Mouse (Mus musculus): Measurements from ENCODE around the gene Sptlc2.

The Sptlc2 gene

DNA sequence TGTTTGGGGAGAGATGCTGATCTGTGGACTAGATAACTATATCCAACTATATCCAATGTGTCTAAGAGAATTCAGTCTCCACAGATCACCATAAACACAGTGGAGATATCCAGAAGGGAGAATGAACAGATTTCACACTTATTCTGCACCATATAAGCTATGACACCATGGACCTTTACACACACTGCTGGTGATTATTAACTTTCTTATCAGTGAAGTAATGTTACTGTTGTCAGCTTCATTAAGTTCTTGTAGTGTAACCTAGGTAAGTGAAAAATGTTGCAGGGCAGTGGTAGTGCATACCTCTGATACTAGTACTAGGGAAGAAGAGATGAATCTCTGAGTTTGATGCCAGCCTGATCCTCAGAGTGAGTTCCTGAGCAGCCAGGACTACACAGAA is 20.1 kb downstream of the Sptlc2 start:
- H3K9me3 ChIP-seq (ENCODE audit: low read length) = no peaks in the 10 kb centered on the region
- H3K27me3 ChIP-seq (ENCODE audit: insufficient read depth, low read length) = no peaks in the 10 kb centered on the region
- TF ChIP-seq NANOG (IDR thresholded peaks at IDR 0.05; ENCODE audit: borderline replicate concordance, low read length) (no peak), CTCF (conservative IDR thresholded peaks at IDR 0.05; ENCODE audit: low read length) (no peak), POU5F1 (IDR thresholded peaks at IDR 0.05; ENCODE audit: borderline replicate concordance, low read length) (no peak)
- H3K4me3 ChIP-seq (replicated peaks; ENCODE audit: low read length) = no peak overlapping the region
- H3K36me3 ChIP-seq (ENCODE audit: insufficient read depth, low read length) = peaks cover 36% of the 10 kb centered on the region
- peaks cover 15% of the 10 kb centered on the region for H3K4me1 ChIP-seq (replicated peaks; ENCODE audit: low read depth, low read length)

DNA sequence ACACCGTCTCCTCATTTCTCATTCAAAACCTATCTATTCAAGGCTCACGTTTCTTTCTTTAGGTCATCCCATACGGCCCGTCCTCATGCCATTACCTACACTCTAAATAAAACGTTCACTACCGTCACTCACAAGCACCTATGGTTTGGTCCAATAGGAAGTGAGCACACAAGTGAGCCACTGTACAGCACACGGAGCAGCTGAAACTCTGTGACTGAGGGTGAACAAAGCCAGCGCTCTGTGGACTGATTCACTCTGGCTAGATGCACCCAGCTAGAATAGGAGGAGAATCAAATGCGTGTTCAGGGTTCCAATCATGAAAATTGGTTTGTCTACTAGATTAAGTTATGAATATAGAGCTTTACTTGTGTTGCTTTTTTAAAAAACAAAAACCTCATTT is 22.5 kb downstream of the Sptlc2 start:
- Histone ChIP-seq H3K27me3 (ENCODE audit: insufficient read depth, low read length) (no peaks in the 10 kb centered on the region), H3K4me1 (replicated peaks; ENCODE audit: low read depth, low read length) (peaks cover 19% of the 10 kb centered on the region), H3K9me3 (ENCODE audit: low read length) (no peaks in the 10 kb centered on the region), H3K36me3 (ENCODE audit: insufficient read depth, low read length) (peaks cover 46% of the 10 kb centered on the region), H3K4me3 (replicated peaks; ENCODE audit: low read length) (no peak overlapping the region)
- no peak for TF ChIP-seq POU5F1 (IDR thresholded peaks at IDR 0.05; ENCODE audit: borderline replicate concordance, low read length)
- no peak for TF ChIP-seq NANOG (IDR thresholded peaks at IDR 0.05; ENCODE audit: borderline replicate concordance, low read length)
- TF ChIP-seq CTCF (conservative IDR thresholded peaks at IDR 0.05; ENCODE audit: low read length) = no peak

DNA sequence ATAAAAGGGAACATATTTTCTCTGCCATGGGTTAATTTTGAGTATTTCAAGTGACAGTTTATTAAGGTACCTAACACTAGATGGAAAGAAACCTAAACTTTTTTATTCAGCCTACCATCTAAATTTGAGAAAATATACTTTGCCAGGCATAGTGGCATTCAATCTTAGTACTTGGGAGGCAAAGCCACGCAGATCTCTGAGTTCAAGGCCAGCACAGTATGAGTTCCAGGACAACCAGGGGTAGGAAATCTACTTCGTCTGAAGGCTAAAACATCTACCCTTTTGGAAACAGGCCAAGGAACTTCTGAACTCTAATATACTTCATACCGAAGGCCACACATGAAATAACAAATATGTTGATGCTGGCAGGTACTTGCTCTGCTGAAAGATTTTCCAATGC is 26.0 kb downstream of the Sptlc2 start:
- H3K27me3 ChIP-seq (ENCODE audit: insufficient read depth, low read length) = no peaks in the 10 kb centered on the region
- H3K4me3 ChIP-seq (replicated peaks; ENCODE audit: low read length) = no peak overlapping the region
- TF ChIP-seq POU5F1 (IDR thresholded peaks at IDR 0.05; ENCODE audit: borderline replicate concordance, low read length) = no peak
- TF ChIP-seq CTCF (conservative IDR thresholded peaks at IDR 0.05; ENCODE audit: low read length) = no peak
- TF ChIP-seq NANOG (IDR thresholded peaks at IDR 0.05; ENCODE audit: borderline replicate concordance, low read length) = no peak
- H3K36me3 ChIP-seq (ENCODE audit: insufficient read depth, low read length) = peaks cover 40% of the 10 kb centered on the region
- peaks cover 19% of the 10 kb centered on the region for H3K4me1 ChIP-seq (replicated peaks; ENCODE audit: low read depth, low read length)
- H3K9me3 ChIP-seq (ENCODE audit: low read length) = no peaks in the 10 kb centered on the region

DNA sequence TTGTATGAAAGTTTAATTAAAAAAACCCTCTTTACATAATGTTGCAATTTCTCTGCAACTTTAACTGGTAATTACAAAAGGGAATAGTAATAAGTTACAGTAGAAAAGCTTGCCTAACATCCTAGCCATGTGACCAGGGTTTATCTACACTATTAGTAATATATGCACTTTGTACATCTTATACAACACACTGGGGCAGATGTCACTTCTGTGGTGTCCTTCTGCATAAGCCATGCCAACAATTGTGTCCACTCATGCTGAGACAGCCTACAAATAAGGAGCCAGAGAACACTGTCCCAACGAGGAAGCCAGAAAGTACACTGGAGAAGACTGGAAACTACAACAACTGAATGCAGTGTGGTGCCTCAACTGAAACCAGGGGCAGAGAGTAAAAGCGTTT is 40.1 kb downstream of the Sptlc2 start:
- Histone ChIP-seq H3K4me3 (replicated peaks; ENCODE audit: low read length) (no peak overlapping the region), H3K4me1 (replicated peaks; ENCODE audit: low read depth, low read length) (no peaks in the 10 kb centered on the region), H3K27me3 (ENCODE audit: insufficient read depth, low read length) (no peaks in the 10 kb centered on the region), H3K36me3 (ENCODE audit: insufficient read depth, low read length) (peaks cover 54% of the 10 kb centered on the region), H3K9me3 (ENCODE audit: low read length) (no peaks in the 10 kb centered on the region)
- TF ChIP-seq CTCF (conservative IDR thresholded peaks at IDR 0.05; ENCODE audit: low read length) = no peak
- no peak for TF ChIP-seq NANOG (IDR thresholded peaks at IDR 0.05; ENCODE audit: borderline replicate concordance, low read length)
- no peak for TF ChIP-seq POU5F1 (IDR thresholded peaks at IDR 0.05; ENCODE audit: borderline replicate concordance, low read length)

DNA sequence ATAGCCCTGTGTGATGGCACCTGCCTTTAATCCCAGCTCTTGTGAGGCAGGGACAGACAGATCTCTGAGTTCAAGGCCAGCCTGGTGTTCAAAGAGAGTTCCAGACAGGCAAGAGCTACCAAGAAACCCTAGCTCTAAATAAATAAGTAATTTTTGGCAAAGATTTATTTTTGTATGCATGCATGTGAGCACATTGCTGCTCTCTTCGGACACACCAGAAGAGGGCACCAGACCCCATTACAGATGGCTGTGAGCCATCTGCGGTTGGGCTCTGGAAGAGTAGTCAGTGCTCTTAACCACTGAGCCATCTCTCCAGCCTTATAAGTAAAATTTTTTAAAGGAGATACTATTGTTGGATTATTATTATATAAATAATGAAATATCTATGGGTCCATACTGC is 40.6 kb downstream of the Sptlc2 start:
- Histone ChIP-seq H3K9me3 (ENCODE audit: low read length) (no peaks in the 10 kb centered on the region), H3K27me3 (ENCODE audit: insufficient read depth, low read length) (no peaks in the 10 kb centered on the region), H3K36me3 (ENCODE audit: insufficient read depth, low read length) (peaks cover 54% of the 10 kb centered on the region), H3K4me1 (replicated peaks; ENCODE audit: low read depth, low read length) (no peaks in the 10 kb centered on the region), H3K4me3 (replicated peaks; ENCODE audit: low read length) (no peak overlapping the region)
- TF ChIP-seq POU5F1 (IDR thresholded peaks at IDR 0.05; ENCODE audit: borderline replicate concordance, low read length) = no peak
- peak; percentile 36 for TF ChIP-seq CTCF (conservative IDR thresholded peaks at IDR 0.05; ENCODE audit: low read length)

DNA sequence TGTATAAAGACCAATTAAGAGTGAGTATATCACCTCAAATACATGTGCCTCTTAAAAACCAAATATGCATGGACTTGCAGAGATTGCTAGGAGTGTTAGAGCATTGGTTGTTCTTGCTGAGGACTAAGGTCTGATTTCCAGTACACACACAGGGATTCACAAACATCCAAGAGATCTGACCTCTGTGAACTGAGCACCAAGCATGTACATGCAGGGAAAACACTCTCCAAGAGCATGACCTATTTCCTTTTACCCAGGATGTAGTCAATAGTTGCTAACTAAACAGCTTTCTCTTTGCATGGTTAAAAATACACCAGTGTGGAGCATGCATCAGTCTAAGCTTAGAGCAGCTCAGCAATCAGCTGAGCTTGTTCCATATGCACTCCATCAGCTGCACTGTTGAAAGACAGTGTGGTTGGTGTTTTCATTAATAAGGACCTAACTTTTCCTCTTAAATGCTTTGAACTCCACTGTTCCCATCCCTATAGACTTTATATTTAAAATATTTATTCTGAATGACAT is 45.0 kb downstream of the Sptlc2 start:
- no peak overlapping the region for H3K4me3 ChIP-seq (replicated peaks; ENCODE audit: low read length)
- no peaks in the 10 kb centered on the region for H3K4me1 ChIP-seq (replicated peaks; ENCODE audit: low read depth, low read length)
- no peaks in the 10 kb centered on the region for H3K27me3 ChIP-seq (ENCODE audit: insufficient read depth, low read length)
- TF ChIP-seq NANOG (IDR thresholded peaks at IDR 0.05; ENCODE audit: borderline replicate concordance, low read length) (no peak), CTCF (conservative IDR thresholded peaks at IDR 0.05; ENCODE audit: low read length) (no peak), POU5F1 (IDR thresholded peaks at IDR 0.05; ENCODE audit: borderline replicate concordance, low read length) (no peak)
- peaks cover 76% of the 10 kb centered on the region for H3K36me3 ChIP-seq (ENCODE audit: insufficient read depth, low read length)
- no peaks in the 10 kb centered on the region for H3K9me3 ChIP-seq (ENCODE audit: low read length)

DNA sequence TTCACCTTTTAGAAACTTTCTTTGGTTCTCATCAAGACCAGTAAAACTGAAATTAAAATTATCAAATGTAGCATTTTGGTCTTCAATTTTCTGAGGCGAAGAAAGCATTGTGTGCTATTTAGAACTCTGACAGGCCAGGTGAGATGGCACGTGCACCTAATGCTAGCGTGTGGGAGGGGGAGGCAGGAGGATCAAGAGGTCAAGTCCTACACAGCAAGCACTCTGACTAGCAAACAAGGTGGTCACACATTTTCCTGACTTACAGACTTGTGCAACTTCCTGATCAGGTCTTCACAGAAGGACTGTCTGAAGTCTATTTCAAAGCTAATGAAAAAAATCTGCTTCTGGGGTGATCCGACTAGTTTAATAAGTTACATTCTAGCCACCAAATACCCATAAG is 50.1 kb downstream of the Sptlc2 start:
- H3K9me3 ChIP-seq (ENCODE audit: low read length) = no peaks in the 10 kb centered on the region
- H3K4me1 ChIP-seq (replicated peaks; ENCODE audit: low read depth, low read length) = peaks cover under 1% of the 10 kb centered on the region; the same call in 1 of the 2 replicates
- H3K4me3 ChIP-seq (replicated peaks; ENCODE audit: low read length) = no peak overlapping the region
- H3K36me3 ChIP-seq (ENCODE audit: insufficient read depth, low read length) = peaks cover 66% of the 10 kb centered on the region
- TF ChIP-seq POU5F1 (IDR thresholded peaks at IDR 0.05; ENCODE audit: borderline replicate concordance, low read length) (no peak), NANOG (IDR thresholded peaks at IDR 0.05; ENCODE audit: borderline replicate concordance, low read length) (no peak), CTCF (conservative IDR thresholded peaks at IDR 0.05; ENCODE audit: low read length) (no peak)
- H3K27me3 ChIP-seq (ENCODE audit: insufficient read depth, low read length) = no peaks in the 10 kb centered on the region

DNA sequence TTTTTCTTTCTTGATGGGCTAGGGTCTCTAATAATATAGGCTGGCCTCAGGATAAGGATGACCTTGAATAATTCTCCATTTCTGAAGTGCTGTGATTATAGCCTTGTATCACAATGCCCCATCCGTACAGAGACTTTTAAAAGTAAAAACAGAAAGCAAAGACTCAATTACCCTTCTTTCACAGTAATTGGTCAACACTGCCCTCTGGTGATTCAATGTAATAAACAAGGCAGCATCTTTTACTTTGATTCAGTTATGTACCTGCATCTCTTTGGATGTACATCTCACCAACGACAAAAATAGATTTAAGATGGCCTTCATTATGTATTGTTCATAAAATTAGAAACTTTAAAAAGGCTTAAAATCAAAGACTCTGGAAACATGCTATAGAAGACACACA is 53.3 kb downstream of the Sptlc2 start:
- Histone ChIP-seq H3K36me3 (ENCODE audit: insufficient read depth, low read length) (peaks cover 47% of the 10 kb centered on the region), H3K4me3 (replicated peaks; ENCODE audit: low read length) (no peak overlapping the region), H3K4me1 (replicated peaks; ENCODE audit: low read depth, low read length) (peaks cover 33% of the 10 kb centered on the region), H3K27me3 (ENCODE audit: insufficient read depth, low read length) (no peaks in the 10 kb centered on the region), H3K9me3 (ENCODE audit: low read length) (no peaks in the 10 kb centered on the region)
- TF ChIP-seq CTCF (conservative IDR thresholded peaks at IDR 0.05; ENCODE audit: low read length) (peak; percentile 43), NANOG (IDR thresholded peaks at IDR 0.05; ENCODE audit: borderline replicate concordance, low read length) (no peak), POU5F1 (IDR thresholded peaks at IDR 0.05; ENCODE audit: borderline replicate concordance, low read length) (no peak)

DNA sequence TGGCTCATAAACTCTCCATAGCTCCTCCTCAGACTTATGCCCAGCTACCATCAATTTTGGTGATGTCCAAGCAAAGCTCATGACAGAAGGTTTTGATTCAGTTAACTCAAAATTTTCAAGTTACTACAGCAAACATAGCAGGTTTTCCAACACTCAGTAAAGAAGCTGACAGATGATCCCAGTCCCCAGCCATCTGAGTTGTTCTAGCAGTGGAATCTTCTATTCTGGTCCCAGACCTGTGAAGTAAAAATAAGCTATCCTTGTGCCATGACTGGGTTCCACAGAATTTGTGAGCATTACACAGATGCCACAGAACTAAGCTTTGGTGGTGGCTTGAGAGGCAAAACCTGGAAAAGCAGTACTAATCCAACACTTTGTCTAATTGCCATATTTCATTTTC is 54.4 kb downstream of the Sptlc2 start:
- TF ChIP-seq NANOG (IDR thresholded peaks at IDR 0.05; ENCODE audit: borderline replicate concordance, low read length) (no peak), CTCF (conservative IDR thresholded peaks at IDR 0.05; ENCODE audit: low read length) (no peak), POU5F1 (IDR thresholded peaks at IDR 0.05; ENCODE audit: borderline replicate concordance, low read length) (no peak)

More for the DNA sequence above, 54.4 kb downstream of the Sptlc2 start:
- Histone ChIP-seq H3K36me3 (ENCODE audit: insufficient read depth, low read length) (peaks cover 48% of the 10 kb centered on the region), H3K4me3 (replicated peaks; ENCODE audit: low read length) (no peak overlapping the region), H3K27me3 (ENCODE audit: insufficient read depth, low read length) (no peaks in the 10 kb centered on the region), H3K4me1 (replicated peaks; ENCODE audit: low read depth, low read length) (peaks cover 44% of the 10 kb centered on the region), H3K9me3 (ENCODE audit: low read length) (no peaks in the 10 kb centered on the region)

Measured in E14TG2a.4 (cell line).